Mouse (Mus musculus): ENCODE measurements at regions not wholly inside any gene's neighbourhood (a gene's known extent, or its start where the extent isn't known, plus 50 kb on each side); places are given as distances from the start of the nearest gene placed in this dataset.

DNA sequence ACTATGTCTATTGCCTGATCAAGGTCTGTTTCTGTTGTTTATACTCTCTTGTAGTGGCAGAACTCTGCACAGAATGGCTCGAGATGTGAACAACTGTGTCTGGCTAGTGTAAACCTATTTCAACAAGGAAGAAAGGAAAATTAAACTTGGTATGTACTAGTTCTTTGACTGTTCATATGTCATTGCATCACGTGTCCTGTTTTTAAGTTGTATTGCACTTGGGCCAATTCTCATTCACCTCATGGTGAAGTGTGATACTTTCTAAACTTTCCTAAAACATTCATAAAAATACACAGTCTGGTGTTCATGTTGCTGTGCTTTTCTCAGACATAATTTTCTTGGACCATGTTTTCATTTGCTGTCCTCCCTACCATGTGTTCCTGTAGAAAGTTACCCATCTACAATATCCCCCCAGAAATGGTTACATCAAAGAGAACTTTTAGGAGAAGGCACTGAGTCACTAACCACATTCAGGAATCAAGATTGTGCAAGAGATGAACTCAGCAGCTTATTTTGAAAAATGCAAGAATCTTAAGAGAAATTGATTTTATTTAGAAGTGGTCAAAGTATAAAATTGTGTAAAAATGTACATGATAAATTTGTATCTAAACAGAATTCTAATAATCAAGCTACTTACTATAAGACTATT lies 369.7 kb upstream of the Ctso start:
- H3K9me3 ChIP-seq (ENCODE audit: low read length) = no peaks in the 10 kb centered on the region
- H3K4me1 ChIP-seq (replicated peaks; ENCODE audit: low read depth, low read length) = no peaks in the 10 kb centered on the region
- no peaks in the 10 kb centered on the region for H3K27me3 ChIP-seq (ENCODE audit: insufficient read depth, low read length)
- no peak overlapping the region for H3K4me3 ChIP-seq (replicated peaks; ENCODE audit: low read length)
- H3K36me3 ChIP-seq (ENCODE audit: insufficient read depth, low read length) = no peaks in the 10 kb centered on the region
- no peak for TF ChIP-seq POU5F1 (IDR thresholded peaks at IDR 0.05; ENCODE audit: borderline replicate concordance, low read length)
- TF ChIP-seq NANOG (IDR thresholded peaks at IDR 0.05; ENCODE audit: borderline replicate concordance, low read length) = no peak
- TF ChIP-seq CTCF (conservative IDR thresholded peaks at IDR 0.05; ENCODE audit: low read length) = no peak

DNA sequence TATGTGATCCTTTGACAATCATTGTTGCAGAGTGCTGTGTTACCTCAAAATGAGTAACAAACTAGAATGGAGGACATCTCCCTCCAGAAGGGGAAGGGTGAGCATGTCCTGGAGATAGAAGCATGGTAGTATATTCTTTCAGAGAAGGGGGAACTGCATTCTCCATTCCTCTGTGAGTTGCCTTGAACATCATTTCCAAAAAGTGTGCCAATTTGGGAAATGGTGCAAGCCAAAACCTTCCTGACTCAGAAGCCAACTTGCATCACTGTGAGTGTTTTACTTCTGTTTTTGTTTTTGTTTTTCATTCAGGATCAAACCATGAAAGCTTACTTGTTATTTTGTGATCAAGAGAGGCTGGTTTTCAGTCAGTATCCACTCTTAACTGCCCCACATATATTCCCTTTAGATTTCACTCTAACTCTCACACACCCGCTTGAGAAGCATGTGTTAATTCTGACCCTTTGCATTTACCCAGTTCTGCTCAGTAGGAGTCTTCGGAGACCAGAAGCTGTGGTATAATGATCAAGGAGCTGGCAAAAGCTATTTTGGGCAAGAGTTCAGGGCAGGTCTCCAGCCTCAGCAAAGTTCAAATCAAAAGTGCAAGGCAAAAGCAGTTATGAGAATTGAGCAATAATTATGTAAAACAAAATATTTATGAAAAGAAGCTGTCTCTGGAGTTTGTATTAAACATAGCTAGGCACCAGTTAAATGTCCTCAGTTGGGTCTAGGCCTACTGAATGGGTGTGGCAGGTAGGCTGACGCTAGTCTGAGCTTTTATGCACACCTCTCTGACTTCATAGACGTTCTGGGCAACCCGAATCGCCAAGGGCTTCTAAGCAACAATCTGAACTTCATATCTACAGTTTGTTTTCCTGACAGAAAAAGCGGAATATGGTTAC lies 368.3 kb upstream of the Ctso start:
- Histone ChIP-seq H3K4me3 (replicated peaks; ENCODE audit: low read length) (no peak overlapping the region), H3K27me3 (ENCODE audit: insufficient read depth, low read length) (no peaks in the 10 kb centered on the region), H3K36me3 (ENCODE audit: insufficient read depth, low read length) (no peaks in the 10 kb centered on the region), H3K9me3 (ENCODE audit: low read length) (no peaks in the 10 kb centered on the region), H3K4me1 (replicated peaks; ENCODE audit: low read depth, low read length) (no peaks in the 10 kb centered on the region)
- no peak for TF ChIP-seq CTCF (conservative IDR thresholded peaks at IDR 0.05; ENCODE audit: low read length)
- no peak for TF ChIP-seq POU5F1 (IDR thresholded peaks at IDR 0.05; ENCODE audit: borderline replicate concordance, low read length)
- no peak for TF ChIP-seq NANOG (IDR thresholded peaks at IDR 0.05; ENCODE audit: borderline replicate concordance, low read length)

DNA sequence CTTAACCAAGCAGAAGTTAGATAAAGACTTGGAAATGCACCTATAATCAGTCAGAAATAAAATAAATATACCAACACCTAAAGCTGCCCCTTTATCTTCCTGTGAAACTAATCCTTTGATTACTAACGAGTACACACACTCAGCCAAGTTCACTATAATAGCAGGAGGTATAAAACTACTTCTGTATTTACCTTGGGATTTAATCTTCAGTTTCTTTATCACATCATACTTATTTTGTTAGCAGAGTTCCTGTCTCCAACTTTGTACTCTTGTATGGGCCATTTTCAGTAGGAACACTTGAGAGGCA lies 367.7 kb upstream of the Ctso start:
- TF ChIP-seq POU5F1 (IDR thresholded peaks at IDR 0.05; ENCODE audit: borderline replicate concordance, low read length) (no peak), CTCF (conservative IDR thresholded peaks at IDR 0.05; ENCODE audit: low read length) (no peak), NANOG (IDR thresholded peaks at IDR 0.05; ENCODE audit: borderline replicate concordance, low read length) (no peak)
- Histone ChIP-seq H3K4me1 (replicated peaks; ENCODE audit: low read depth, low read length) (no peaks in the 10 kb centered on the region), H3K4me3 (replicated peaks; ENCODE audit: low read length) (no peak overlapping the region), H3K36me3 (ENCODE audit: insufficient read depth, low read length) (no peaks in the 10 kb centered on the region), H3K27me3 (ENCODE audit: insufficient read depth, low read length) (no peaks in the 10 kb centered on the region), H3K9me3 (ENCODE audit: low read length) (no peaks in the 10 kb centered on the region)

DNA sequence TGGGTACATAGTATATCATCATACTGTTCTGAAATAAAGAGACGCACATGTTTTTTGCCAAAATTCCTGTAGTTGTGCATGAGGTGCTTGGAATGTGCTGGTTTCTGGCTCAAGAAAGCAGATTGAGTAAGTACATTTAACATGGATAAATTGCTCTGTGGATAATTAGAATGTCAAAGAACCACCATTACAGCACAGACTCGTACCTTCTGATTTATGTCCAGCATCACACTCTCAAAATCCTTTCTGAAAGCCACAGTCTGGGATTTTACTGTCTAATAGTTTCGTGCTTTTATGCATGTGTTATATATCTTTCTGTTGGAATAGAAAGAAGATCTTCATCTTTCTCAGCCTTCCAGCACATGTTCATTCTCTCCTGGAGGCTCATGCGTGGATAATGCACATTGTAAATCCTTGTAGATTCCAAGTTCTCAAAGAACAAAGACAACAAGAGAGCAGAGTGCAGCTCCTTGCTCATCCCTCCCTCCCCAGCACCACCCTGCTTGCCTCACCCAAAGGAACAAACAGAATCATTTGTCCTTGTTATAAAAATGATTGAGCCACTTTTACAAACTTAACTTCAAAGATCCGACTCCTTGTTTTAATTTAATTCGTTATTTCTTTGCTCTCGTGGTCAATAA lies 348.9 kb upstream of the Ctso start:
- TF ChIP-seq POU5F1 (IDR thresholded peaks at IDR 0.05; ENCODE audit: borderline replicate concordance, low read length) (no peak), CTCF (conservative IDR thresholded peaks at IDR 0.05; ENCODE audit: low read length) (no peak), NANOG (IDR thresholded peaks at IDR 0.05; ENCODE audit: borderline replicate concordance, low read length) (no peak)
- no peaks in the 10 kb centered on the region for H3K27me3 ChIP-seq (ENCODE audit: insufficient read depth, low read length)
- no peak overlapping the region for H3K4me3 ChIP-seq (replicated peaks; ENCODE audit: low read length)
- H3K9me3 ChIP-seq (ENCODE audit: low read length) = no peaks in the 10 kb centered on the region
- H3K4me1 ChIP-seq (replicated peaks; ENCODE audit: low read depth, low read length) = no peaks in the 10 kb centered on the region
- H3K36me3 ChIP-seq (ENCODE audit: insufficient read depth, low read length) = no peaks in the 10 kb centered on the region

DNA sequence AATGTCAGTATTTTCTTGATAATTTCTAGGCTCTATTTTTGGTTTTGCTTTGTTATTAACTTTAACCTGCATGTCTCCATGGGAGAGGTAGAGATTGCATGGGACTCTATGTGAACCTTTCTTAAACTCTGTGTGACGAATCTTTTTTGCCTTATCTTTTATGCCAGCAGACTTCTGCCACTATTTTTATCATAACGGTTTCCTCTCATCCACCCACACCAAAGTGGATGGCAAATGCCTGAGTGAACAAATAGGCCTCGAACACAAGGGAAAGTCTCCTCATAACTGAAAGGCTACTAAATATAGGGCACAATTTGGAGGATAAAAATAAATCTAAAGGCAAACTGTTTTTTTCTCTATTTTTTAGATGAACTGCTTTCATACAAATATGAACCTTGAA lies 343.3 kb upstream of the Ctso start:
- TF ChIP-seq POU5F1 (IDR thresholded peaks at IDR 0.05; ENCODE audit: borderline replicate concordance, low read length) = no peak
- Histone ChIP-seq H3K36me3 (ENCODE audit: insufficient read depth, low read length) (no peaks in the 10 kb centered on the region), H3K4me3 (replicated peaks; ENCODE audit: low read length) (no peak overlapping the region), H3K4me1 (replicated peaks; ENCODE audit: low read depth, low read length) (no peaks in the 10 kb centered on the region), H3K27me3 (ENCODE audit: insufficient read depth, low read length) (no peaks in the 10 kb centered on the region), H3K9me3 (ENCODE audit: low read length) (no peaks in the 10 kb centered on the region)

DNA sequence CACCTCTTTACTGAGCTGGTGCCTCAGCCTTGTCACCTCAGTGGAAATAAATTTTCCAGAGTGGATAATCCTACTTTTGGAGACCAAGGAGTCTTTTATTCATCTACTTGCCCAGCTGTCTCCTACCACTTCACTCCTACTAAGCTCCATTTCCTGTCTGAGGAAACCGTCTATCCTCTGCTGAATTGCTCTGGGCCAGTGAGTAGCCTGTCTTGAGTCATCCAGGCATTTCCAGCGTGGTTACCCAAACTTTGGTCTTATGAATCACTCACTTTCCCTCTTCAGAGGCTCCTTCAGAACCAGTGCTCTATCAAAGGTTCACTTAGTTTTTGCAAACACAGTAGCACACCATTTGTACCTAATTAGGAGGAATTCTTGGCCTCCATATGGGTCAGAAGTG lies 303.2 kb upstream of the Ctso start:
- TF ChIP-seq POU5F1 (IDR thresholded peaks at IDR 0.05; ENCODE audit: borderline replicate concordance, low read length) = no peak
- no peak for TF ChIP-seq NANOG (IDR thresholded peaks at IDR 0.05; ENCODE audit: borderline replicate concordance, low read length)
- TF ChIP-seq CTCF (conservative IDR thresholded peaks at IDR 0.05; ENCODE audit: low read length) = no peak
- no peaks in the 10 kb centered on the region for H3K4me1 ChIP-seq (replicated peaks; ENCODE audit: low read depth, low read length)
- H3K9me3 ChIP-seq (ENCODE audit: low read length) = no peaks in the 10 kb centered on the region
- no peaks in the 10 kb centered on the region for H3K36me3 ChIP-seq (ENCODE audit: insufficient read depth, low read length)
- H3K4me3 ChIP-seq (replicated peaks; ENCODE audit: low read length) = no peak overlapping the region
- no peaks in the 10 kb centered on the region for H3K27me3 ChIP-seq (ENCODE audit: insufficient read depth, low read length)

DNA sequence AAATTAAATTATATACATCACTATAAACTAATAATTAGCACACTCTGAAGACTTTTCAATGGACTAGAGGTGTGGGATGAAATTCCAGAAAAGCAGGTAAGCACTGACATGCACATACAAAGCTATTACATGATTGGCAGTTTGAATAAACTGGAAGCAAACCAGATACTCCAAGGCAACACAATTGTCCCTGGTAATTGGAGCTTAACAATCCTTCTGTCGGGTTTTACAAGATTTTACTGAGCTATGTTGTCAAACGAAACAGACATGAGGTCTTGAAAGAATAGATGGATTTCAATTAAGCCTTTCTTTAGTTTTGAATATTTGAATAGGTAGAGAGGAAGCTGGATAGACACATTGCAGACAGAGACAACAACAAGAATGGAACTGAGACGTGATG lies 273.9 kb upstream of the Ctso start:
- Histone ChIP-seq H3K4me3 (replicated peaks; ENCODE audit: low read length) (no peak overlapping the region), H3K36me3 (ENCODE audit: insufficient read depth, low read length) (no peaks in the 10 kb centered on the region), H3K4me1 (replicated peaks; ENCODE audit: low read depth, low read length) (no peaks in the 10 kb centered on the region), H3K27me3 (ENCODE audit: insufficient read depth, low read length) (no peaks in the 10 kb centered on the region), H3K9me3 (ENCODE audit: low read length) (no peaks in the 10 kb centered on the region)
- no peak for TF ChIP-seq CTCF (conservative IDR thresholded peaks at IDR 0.05; ENCODE audit: low read length)
- no peak for TF ChIP-seq POU5F1 (IDR thresholded peaks at IDR 0.05; ENCODE audit: borderline replicate concordance, low read length)
- TF ChIP-seq NANOG (IDR thresholded peaks at IDR 0.05; ENCODE audit: borderline replicate concordance, low read length) = no peak

DNA sequence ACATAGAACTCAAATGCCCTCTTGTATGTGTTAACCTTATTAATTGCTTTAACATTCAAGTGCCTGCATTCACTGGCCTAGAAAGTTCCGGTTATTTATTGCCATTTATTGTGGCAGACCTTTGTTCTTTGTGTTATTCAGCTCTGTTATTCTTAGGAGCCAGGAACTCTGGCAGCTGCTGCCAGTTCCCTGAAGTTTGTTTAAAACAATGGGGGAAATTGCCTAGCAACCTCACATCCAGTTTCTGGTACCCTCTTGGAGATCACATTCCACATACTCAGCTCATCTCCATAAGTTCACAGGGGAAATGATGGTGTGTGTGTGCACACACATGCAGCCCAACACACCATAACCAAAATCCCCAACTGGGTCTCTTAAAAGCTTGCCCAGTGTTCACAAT lies 270.8 kb upstream of the Ctso start:
- TF ChIP-seq NANOG (IDR thresholded peaks at IDR 0.05; ENCODE audit: borderline replicate concordance, low read length) (no peak), CTCF (conservative IDR thresholded peaks at IDR 0.05; ENCODE audit: low read length) (no peak), POU5F1 (IDR thresholded peaks at IDR 0.05; ENCODE audit: borderline replicate concordance, low read length) (no peak)
- H3K4me1 ChIP-seq (replicated peaks; ENCODE audit: low read depth, low read length) = no peaks in the 10 kb centered on the region
- no peaks in the 10 kb centered on the region for H3K27me3 ChIP-seq (ENCODE audit: insufficient read depth, low read length)
- no peaks in the 10 kb centered on the region for H3K36me3 ChIP-seq (ENCODE audit: insufficient read depth, low read length)
- H3K4me3 ChIP-seq (replicated peaks; ENCODE audit: low read length) = no peak overlapping the region
- H3K9me3 ChIP-seq (ENCODE audit: low read length) = no peaks in the 10 kb centered on the region

All from E14TG2a.4 (cell line).